Mouse (Mus musculus) left cerebral cortex, postnatal 36 days (tissue): ENCODE data around the gene Gm9844. TPM values are rescaled to one million over a fixed set of nuclear protein-coding genes. Genes with fewer than 3 reads are reported as not detected.
A peak's percentile ranks its signal among the peaks of the same experiment; 100 is the strongest.
"Not testable (repeated sequence)": the region's sequence is repeated elsewhere in the genome, so short reads cannot be mapped to it uniquely, and the experiment has no call there.

Experiments used
- DNase-seq, 2 experiments: peaks; one replicate each; pipeline ENCODE4 v3.0.0; 2021 to 2022; ENCODE audit warnings: low spot score in 2 of 2, mixed read lengths in 1 of 2
- intact Hi-C: fragments of 180-260 bp; cut with DNase I; formaldehyde crosslinking; loops from one replicate; pipeline ENCODE4 v1.15.1; 2025
- total RNA-seq, 2 experiments: library from RNA; stranded (reverse); gene quantifications; 2 replicates each; pipeline ENCODE4 v1.2.3; 2021

The Gm9844 gene
- total RNA-seq, 2 experiments from 2014 or later, result 1.9 TPM; not detected in 1

DNA sequence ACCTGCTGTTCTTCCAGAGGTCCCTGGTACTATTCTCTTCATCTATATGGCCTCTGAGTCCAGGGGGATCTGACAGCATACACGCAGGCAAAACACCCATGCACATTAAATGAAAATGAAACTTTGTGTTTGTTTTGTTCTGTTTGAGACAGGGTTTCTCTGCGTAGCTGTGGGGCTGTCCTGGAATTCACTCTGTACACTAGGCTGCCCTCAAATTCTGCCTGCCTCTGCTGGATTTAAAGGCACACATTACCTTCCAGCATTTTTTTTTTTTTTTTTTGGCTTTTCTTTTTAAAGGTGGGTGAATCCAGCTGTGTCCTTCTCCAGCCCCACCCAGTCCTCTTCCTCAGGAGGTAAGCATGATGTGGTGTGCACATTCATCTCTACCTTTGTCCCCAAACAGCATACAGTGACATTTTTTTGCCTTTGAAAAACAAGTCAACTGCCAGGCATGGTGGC is 30.1 kb downstream of the Gm9844 start:
- DNase-seq, result no peak
- intact Hi-C loops, result no loop called here

DNA sequence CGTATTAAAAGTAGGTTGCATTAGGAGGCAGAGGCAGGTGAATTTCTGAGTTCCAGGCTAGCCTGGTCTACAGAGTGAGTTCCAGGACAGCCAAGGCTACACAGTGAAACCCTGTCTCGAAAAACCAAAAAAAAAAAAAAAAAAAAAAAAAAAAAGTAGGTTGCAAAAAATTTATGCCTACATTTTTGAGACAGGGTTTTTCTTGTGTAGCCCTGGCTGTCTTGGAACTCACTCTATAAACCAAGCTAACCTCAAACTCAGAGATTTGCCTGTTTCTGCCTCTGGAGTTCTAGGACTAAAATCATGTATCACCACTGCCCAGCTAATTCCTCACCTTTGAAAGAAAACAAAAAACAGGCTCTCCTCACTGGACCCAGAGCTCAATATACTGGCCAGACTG is 33.7 kb downstream of the Gm9844 start:
- intact Hi-C loops, result not testable (repeated sequence)

DNA sequence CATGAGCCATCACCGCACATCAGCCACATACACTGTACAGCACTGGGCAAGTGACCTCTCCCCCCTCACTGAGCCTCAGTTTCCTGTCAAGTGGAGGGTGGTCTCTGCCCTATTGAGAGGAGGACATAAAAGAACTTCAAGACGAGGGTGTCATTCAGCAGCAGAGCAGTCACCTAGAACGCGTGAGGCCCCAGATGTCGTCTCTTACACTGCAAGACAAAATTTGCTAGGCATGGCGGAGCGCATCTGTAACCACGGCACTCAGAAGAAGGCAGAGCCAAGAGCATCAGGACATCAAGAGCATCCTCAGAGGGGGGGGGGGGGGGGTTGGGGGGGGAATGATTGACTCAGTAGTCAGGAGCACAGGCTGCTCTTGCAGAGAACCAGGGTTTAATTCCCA is 34.3 kb downstream of the Gm9844 start:
- no peak for DNase-seq
- intact Hi-C loops, result no loop called here

More for the DNA sequence above, 33.7 kb downstream of the Gm9844 start:
- DNase-seq, result not testable (repeated sequence)

- no peak for DNase-seq
- intact Hi-C loops, result no loop called here
These were observed 35.2 kb downstream of the Gm9844 start, which contains the start of gene Cd79a for GRCm38 (mm10) chr7:24897224-24897623. Gene Cd79a (plus strand): TSS chr7:24897381.

DNA sequence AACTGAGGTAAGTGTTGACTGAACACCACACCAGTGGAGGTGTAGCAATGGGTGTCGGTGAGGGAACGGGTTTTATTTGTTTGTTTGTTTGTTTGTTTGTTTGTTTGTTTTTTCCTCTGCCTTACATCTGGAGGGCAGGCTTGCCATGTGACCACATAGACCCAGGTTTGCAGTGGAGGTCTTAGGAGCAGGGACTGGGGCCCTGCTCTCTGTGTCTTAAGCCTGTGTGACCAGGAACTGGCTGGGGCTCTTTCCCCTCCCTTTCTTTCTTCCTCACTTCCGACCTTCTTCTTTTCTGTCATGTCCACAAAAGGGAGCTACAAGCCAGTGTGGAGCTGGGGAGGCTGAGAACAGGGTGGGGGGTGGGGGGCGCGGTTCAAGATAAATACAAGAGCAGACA is 35.9 kb downstream of the Gm9844 start:
- no peak for DNase-seq

GRCm38 (mm10) chr7:24901114-24901513 is 39.1 kb downstream of the Gm9844 start:
- intact Hi-C loops, result no loop called here
- DNase-seq, result no peak

More for the DNA sequence above, 35.9 kb downstream of the Gm9844 start:
- intact Hi-C loops, result no loop called here

GRCm38 (mm10) chr7:24901842-24902241 is 39.8 kb downstream of the Gm9844 start:
- no peak for DNase-seq
- intact Hi-C loops, result no loop called here

DNA sequence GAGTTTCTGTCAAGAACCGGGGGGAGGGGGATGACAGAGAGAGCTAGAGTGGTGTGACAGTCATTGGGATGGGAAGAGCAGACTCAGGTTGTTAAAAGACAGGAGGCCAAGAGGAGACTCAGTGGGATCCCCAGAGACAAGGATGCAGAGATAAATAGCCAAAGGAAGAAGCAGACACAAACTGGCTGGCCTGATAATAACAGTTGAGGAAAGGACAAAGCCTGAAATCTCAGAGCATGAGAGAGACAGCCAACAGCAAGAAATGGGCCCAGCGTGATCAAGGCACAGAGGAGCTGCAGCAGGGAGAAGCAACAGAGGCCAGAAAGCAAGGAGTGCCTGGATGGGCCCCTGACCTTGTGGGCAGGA is 40.2 kb downstream of the Gm9844 start:
- intact Hi-C loops, result no loop called here
- no peak for DNase-seq

- peak; percentile 43 to 47 for DNase-seq
- intact Hi-C loops, result no loop called here
These were observed 40.8 kb downstream of the Gm9844 start, which contains the start of gene Arhgef1 for GRCm38 (mm10) chr7:24902630-24903443. Gene Arhgef1 (plus strand): TSS chr7:24902912.

GRCm38 (mm10) chr7:24903444-24903825 is 41.4 kb downstream of the Gm9844 start:
- intact Hi-C loops, result no loop called here

GRCm38 (mm10) chr7:24904070-24904483 is 42.1 kb downstream of the Gm9844 start:
- peak; percentile 95 to 97 for DNase-seq
- intact Hi-C loops, result no loop called here

More at GRCm38 (mm10) chr7:24903444-24903825, 41.4 kb downstream of the Gm9844 start:
- no peak for DNase-seq

DNA sequence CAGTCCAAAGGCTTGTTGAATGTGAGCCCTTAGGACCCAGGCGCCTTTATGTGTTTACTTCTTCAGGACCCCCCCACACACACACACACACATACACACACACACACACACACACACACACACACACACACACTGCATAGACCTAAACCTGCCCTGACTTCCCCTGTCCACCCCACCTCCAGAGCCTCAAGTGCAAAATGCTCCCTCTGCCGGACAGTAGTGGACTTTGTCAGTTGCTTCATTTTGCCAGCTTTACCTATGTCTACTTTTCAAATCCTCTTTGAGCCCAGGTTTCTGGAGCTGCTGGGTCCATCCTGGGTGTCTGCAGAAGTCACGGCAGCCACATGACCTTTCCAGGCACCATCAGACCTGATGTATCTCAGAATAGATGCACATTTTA is 42.9 kb downstream of the Gm9844 start:
- DNase-seq, result peak; percentile 39 to 61
- intact Hi-C loops, result no loop called here

DNA sequence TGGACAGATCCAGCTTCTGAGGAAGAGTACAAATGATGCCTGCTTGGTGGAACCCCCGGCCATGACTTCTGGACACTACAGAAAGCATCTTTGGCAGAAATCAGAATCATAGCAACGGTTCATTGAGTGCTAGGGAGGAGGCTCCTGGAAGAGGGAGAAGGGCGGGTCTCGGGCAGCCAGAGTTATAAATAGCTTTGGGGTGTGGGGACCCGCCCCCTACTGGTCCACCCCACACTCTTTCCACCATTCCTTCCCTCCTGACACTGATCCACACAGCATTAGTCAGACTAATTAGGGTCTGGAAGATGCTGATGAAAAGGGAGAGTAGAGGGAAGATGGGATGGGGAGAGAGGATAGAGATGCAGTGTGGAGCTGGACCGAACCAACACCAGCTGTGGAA is 44.5 kb downstream of the Gm9844 start:
- intact Hi-C loops, result no loop called here
- DNase-seq, result no peak

DNA sequence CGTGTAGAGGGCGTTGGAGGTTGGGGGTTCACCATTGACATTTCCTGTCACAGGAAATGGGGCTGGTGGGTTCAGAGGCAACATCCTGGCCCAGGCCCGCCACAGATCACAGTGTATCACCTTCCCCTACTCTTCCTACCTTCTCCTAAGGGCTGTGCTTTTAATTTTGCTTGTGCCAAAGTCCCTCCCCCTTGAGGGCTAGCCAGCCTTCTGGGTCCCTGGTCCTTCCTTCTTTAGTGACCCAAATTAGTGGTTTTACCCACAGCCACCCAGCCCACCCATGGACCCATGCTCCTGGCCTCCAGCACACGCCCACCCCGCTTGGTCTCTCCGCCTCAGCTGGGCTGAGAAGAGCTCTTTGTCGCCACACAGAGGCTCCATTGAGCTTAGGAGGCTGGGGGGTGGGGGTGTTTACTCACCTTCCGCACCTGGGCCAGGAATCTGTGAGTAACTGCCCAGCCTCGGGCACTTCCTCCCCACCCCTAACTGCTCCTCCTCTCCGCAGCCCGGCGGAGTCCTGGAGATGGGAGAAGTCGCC is 45.3 kb downstream of the Gm9844 start:
- no peak for DNase-seq
- intact Hi-C loops, result no loop called here

Other genes with a start within 250 kb of the Gm9844 start
- gene Lypd3, start 225.7 kb upstream of the Gm9844 start, total RNA-seq, result 1 to 10 TPM in 1 of 2 experiments, under 1 TPM in 1; 0.32 to 1.3 TPM
- not detected for gene Tex101, start 185.5 kb upstream of the Gm9844 start, total RNA-seq
- not detected for gene BC049730, start 153.0 kb upstream of the Gm9844 start, total RNA-seq
- gene Gm4763, start 135.3 kb upstream of the Gm9844 start, total RNA-seq, result not detected
- gene Cd177, start 101.9 kb upstream of the Gm9844 start, total RNA-seq, result not detected
- not detected for gene Ceacam10, start 85.0 kb upstream of the Gm9844 start, total RNA-seq
- gene Lypd4, start 7.7 kb downstream of the Gm9844 start, total RNA-seq, result not detected
- gene Dmrtc2, start 7.8 kb downstream of the Gm9844 start, total RNA-seq, result not detected
- gene Rps19, start 22.2 kb downstream of the Gm9844 start, total RNA-seq, result 100 to 1,000 TPM; 456 to 499 TPM
- under 1 TPM; 0.49 to 0.54 TPM for gene Cd79a, start 35.2 kb downstream of the Gm9844 start, total RNA-seq
- gene Arhgef1, start 40.7 kb downstream of the Gm9844 start, total RNA-seq, result 10 to 100 TPM; 58.2 to 98.5 TPM
- not detected for gene Gm4881, start 82.3 kb downstream of the Gm9844 start, total RNA-seq
- gene Rabac1, start 110.5 kb downstream of the Gm9844 start, total RNA-seq, result 100 to 1,000 TPM; 276 to 329 TPM
- 1,000 to 10,000 TPM; 2,106 to 2,179 TPM for gene Atp1a3, start 143.7 kb downstream of the Gm9844 start, total RNA-seq
- 100 to 1,000 TPM; 225 to 248 TPM for gene Grik5, start 210.1 kb downstream of the Gm9844 start, total RNA-seq
- gene Zfp574, start 210.4 kb downstream of the Gm9844 start, total RNA-seq, result 10 to 100 TPM; 34.9 to 40.4 TPM